Mouse (Mus musculus) CH12.LX (cell line): Measurements from ENCODE around the gene Dll3. TPM values are rescaled to one million over a fixed set of nuclear protein-coding genes. Genes with fewer than 3 reads are reported as not detected.

Experiments used
- DNase-seq: peaks from one replicate; pipeline ENCODE4 v3.0.0-alpha.2; 2013; ENCODE audit errors: extremely low read depth
- H3K27ac ChIP-seq: 2 replicates; pipeline ENCODE4 v1.5.1; 2012; ENCODE audit warnings: low read depth, mild to moderate bottlenecking, control low read depth, moderate library complexity; ENCODE audit not compliant: insufficient read depth
- H3K27me3 ChIP-seq: replicated peaks from 2 replicates; pipeline ENCODE3; 2012; ENCODE audit warnings: inconsistent platforms
- H3K36me3 ChIP-seq, 2 experiments: replicated peaks in 1 of 2; 2 replicates each; pipeline versions ENCODE3 to v1.6.1; 2012; ENCODE audit warnings: inconsistent platforms in 1 of 2, low read length in 1 of 2, mild to moderate bottlenecking in 1 of 2, mixed read lengths in 1 of 2, moderate library complexity in 1 of 2; ENCODE audit not compliant: control insufficient read depth in 1 of 2, insufficient read depth in 1 of 2
- H3K4me1 ChIP-seq, 2 experiments: 2 replicates each; pipeline ENCODE4 v1.6.1; 2012; ENCODE audit warnings: inconsistent platforms in 1 of 2, moderate library complexity in 1 of 2; ENCODE audit not compliant: insufficient read depth in 2 of 2, control insufficient read depth in 1 of 2
- H3K4me2 ChIP-seq: 2 replicates; pipeline ENCODE4 v1.6.1; 2012; ENCODE audit warnings: low read depth, mild to moderate bottlenecking, control low read depth; ENCODE audit not compliant: poor library complexity, insufficient read depth, severe bottlenecking
- H3K4me3 ChIP-seq, 3 experiments: fragments of 150-350 bp in 1 of 3; sonication (generic) in 1 of 3; replicated peaks in 1 of 3; 2 replicates each; pipeline versions ENCODE3 to v1.5.1; 2011 to 2012; ENCODE audit warnings: low read depth in 2 of 3, low read length in 2 of 3, mild to moderate bottlenecking in 2 of 3, moderate library complexity in 2 of 3, control low read depth in 1 of 3, improper control_type of control experiment in 1 of 3, inconsistent platforms in 1 of 3, mixed read lengths in 1 of 3; ENCODE audit not compliant: poor library complexity in 1 of 3
- H3K79me2 ChIP-seq: replicated peaks from 2 replicates; pipeline ENCODE4 v1.6.1; 2012; ENCODE audit warnings: mild to moderate bottlenecking, moderate library complexity; ENCODE audit not compliant: control insufficient read depth, poor library complexity, insufficient read depth, severe bottlenecking; ENCODE audit errors: extremely low read depth
- H3K9ac ChIP-seq: 2 replicates; pipeline ENCODE4 v1.6.1; 2012; ENCODE audit warnings: low read depth, mild to moderate bottlenecking, control low read depth, moderate library complexity; ENCODE audit not compliant: insufficient read depth
- H3K9me3 ChIP-seq: replicated peaks from 2 replicates; pipeline ENCODE3; 2012; ENCODE audit warnings: low read length, inconsistent platforms, mixed read lengths
- CHD1 ChIP-seq: IDR thresholded peaks from 2 replicates; pipeline ENCODE4 v1.6.1; 2012; ENCODE audit warnings: low read depth, low read length, improper control_type of control experiment, inconsistent platforms
- CTCF ChIP-seq, 2 experiments: IDR thresholded peaks in 1 of 2; conservative IDR thresholded peaks in 1 of 2; 2 replicates each; pipeline ENCODE4 v1.5.1; 2011 to 2012; ENCODE audit warnings: low read depth in 2 of 2, low read length in 2 of 2, improper control_type of control experiment in 1 of 2, inconsistent platforms in 1 of 2, mild to moderate bottlenecking in 1 of 2, moderate library complexity in 1 of 2
- E2F4 ChIP-seq: IDR thresholded peaks from 2 replicates; pipeline ENCODE4 v1.6.1; 2011; ENCODE audit warnings: low read depth, low read length, improper control_type of control experiment; ENCODE audit not compliant: insufficient replicate concordance
- ELF1 ChIP-seq: IDR thresholded peaks from 2 replicates; pipeline ENCODE4 v1.6.1; 2014; ENCODE audit warnings: low read depth, mild to moderate bottlenecking, inconsistent platforms, low read length, improper control_type of control experiment
- EP300 ChIP-seq: IDR thresholded peaks from 2 replicates; pipeline ENCODE4 v1.6.1; 2011; ENCODE audit warnings: low read length, improper control_type of control experiment
- GABPA ChIP-seq: IDR thresholded peaks from 2 replicates; pipeline ENCODE4 v1.6.1; 2012; ENCODE audit warnings: low read depth, low read length, improper control_type of control experiment, inconsistent platforms; ENCODE audit not compliant: insufficient replicate concordance
- IRF4 ChIP-seq: IDR thresholded peaks from 2 replicates; pipeline ENCODE4 v1.6.1; 2014; ENCODE audit warnings: low read depth, mild to moderate bottlenecking, inconsistent platforms, low read length, improper control_type of control experiment
- JUN ChIP-seq: IDR thresholded peaks from 2 replicates; pipeline ENCODE4 v1.6.1; 2011; ENCODE audit warnings: low read depth, mild to moderate bottlenecking, low read length, improper control_type of control experiment, moderate library complexity; ENCODE audit not compliant: insufficient read depth
- KAT2A ChIP-seq: IDR thresholded peaks from 2 replicates; pipeline ENCODE4 v1.6.1; 2012; ENCODE audit warnings: low read length, improper control_type of control experiment, inconsistent platforms; ENCODE audit not compliant: insufficient replicate concordance
- MAFK ChIP-seq: IDR thresholded peaks from 2 replicates; pipeline ENCODE4 v1.6.1; 2011; ENCODE audit warnings: low read length, improper control_type of control experiment; ENCODE audit not compliant: insufficient replicate concordance
- MAX ChIP-seq: IDR thresholded peaks from 2 replicates; pipeline ENCODE4 v1.6.1; 2011; ENCODE audit warnings: low read length, improper control_type of control experiment
- MAZ ChIP-seq: IDR thresholded peaks from 2 replicates; pipeline ENCODE4 v1.6.1; 2012; ENCODE audit warnings: low read depth, mild to moderate bottlenecking, inconsistent platforms, low read length, improper control_type of control experiment, moderate library complexity
- MEF2A ChIP-seq: IDR thresholded peaks from 2 replicates; pipeline ENCODE4 v1.6.1; 2014; ENCODE audit warnings: low read depth, mild to moderate bottlenecking, inconsistent platforms, low read length, improper control_type of control experiment, borderline replicate concordance
- MXI1 ChIP-seq: IDR thresholded peaks from 2 replicates; pipeline ENCODE4 v1.6.1; 2011; ENCODE audit warnings: mild to moderate bottlenecking, low read depth, low read length, improper control_type of control experiment
- NRF1 ChIP-seq: IDR thresholded peaks from 2 replicates; pipeline ENCODE4 v1.6.1; 2014; ENCODE audit warnings: low read depth, mild to moderate bottlenecking, inconsistent platforms, low read length, improper control_type of control experiment, moderate library complexity
- PAX5 ChIP-seq: IDR thresholded peaks from 2 replicates; pipeline ENCODE4 v1.6.1; 2012; ENCODE audit warnings: low read length, inconsistent platforms, mixed read lengths
- POLR2A ChIP-seq: IDR thresholded peaks from 2 replicates; pipeline ENCODE4 v1.6.1; 2011; ENCODE audit warnings: low read depth, mild to moderate bottlenecking, improper control_type of control experiment, low read length
- RCOR1 ChIP-seq: conservative IDR thresholded peaks from 2 replicates; pipeline ENCODE4 v1.6.1; 2012; ENCODE audit warnings: low read depth, mild to moderate bottlenecking, inconsistent platforms, low read length, improper control_type of control experiment
- SIN3A ChIP-seq: IDR thresholded peaks from 2 replicates; pipeline ENCODE4 v1.6.1; 2012; ENCODE audit warnings: low read length, improper control_type of control experiment, inconsistent platforms
- SMC3 ChIP-seq: IDR thresholded peaks from 2 replicates; pipeline ENCODE4 v1.6.1; 2011; ENCODE audit warnings: low read depth, low read length, improper control_type of control experiment
- TBP ChIP-seq: conservative IDR thresholded peaks from 2 replicates; pipeline ENCODE4 v1.6.1; 2011; ENCODE audit warnings: low read depth, low read length, improper control_type of control experiment
- TCF12 ChIP-seq: IDR thresholded peaks from 2 replicates; pipeline ENCODE4 v1.6.1; 2014; ENCODE audit warnings: low read depth, mild to moderate bottlenecking, inconsistent platforms, low read length, improper control_type of control experiment
- UBTF ChIP-seq: IDR thresholded peaks from 2 replicates; pipeline ENCODE4 v1.6.1; 2012; ENCODE audit warnings: low read depth, mild to moderate bottlenecking, inconsistent platforms, low read length, improper control_type of control experiment, moderate library complexity
- USF2 ChIP-seq: conservative IDR thresholded peaks from 2 replicates; pipeline ENCODE4 v1.6.1; 2011; ENCODE audit warnings: low read depth, low read length, improper control_type of control experiment
- ZKSCAN1 ChIP-seq: IDR thresholded peaks from 2 replicates; pipeline ENCODE4 v1.6.1; 2012; ENCODE audit warnings: low read depth, inconsistent platforms, low read length, improper control_type of control experiment, borderline replicate concordance
- ZMIZ1 ChIP-seq: IDR thresholded peaks from 2 replicates; pipeline ENCODE4 v1.6.1; 2012; ENCODE audit warnings: low read depth, mild to moderate bottlenecking, inconsistent platforms, low read length, improper control_type of control experiment
- ZNF384 ChIP-seq: IDR thresholded peaks from 2 replicates; pipeline ENCODE4 v1.6.1; 2012; ENCODE audit warnings: low read depth, low read length, improper control_type of control experiment, inconsistent platforms
- dilution Hi-C: fragments of 300-500 bp; cut with MboI; formaldehyde crosslinking; loops from 2 replicates; pipeline ENCODE4 v1.14.3; 2020; ENCODE audit warnings: low sequenced_read_pairs; ENCODE audit not compliant: extremely low pct_unique_long_range_greater_than_20kb, extremely low pct_ligation_motif_present
- in situ Hi-C: fragments of 300-500 bp; cut with MboI; formaldehyde crosslinking; loops from 3 replicates; pipeline ENCODE4 v1.14.3; 2019; ENCODE audit warnings: low sequenced_read_pairs, low pct_ligation_motif_present, low pct_unique_long_range_greater_than_20kb, mixed read lengths
- polyA plus RNA-seq: library from polyadenylated mRNA; unstranded; fragments of >175 nt; gene quantifications from 2 replicates; pipeline ENCODE4 v1.2.1, GENCODE M21; 2012; ENCODE audit warnings: low read depth; ENCODE audit not compliant: insufficient read length
- total RNA-seq, 2 experiments: library from RNA; depleted of rRNA; stranded (reverse); fragments of 300-350 nt in 1 of 2; fragments of >200 nt in 1 of 2; gene quantifications; 2 replicates each; pipeline ENCODE4 v1.2.3; 2012 to 2014

The Dll3 gene
- total and polyA plus RNA-seq, 3 experiments = 0.11 to 0.29 TPM; not detected in 1

- peak; percentile 78 for TF ChIP-seq TCF12
- TF ChIP-seq RCOR1 = no peak
- no peak for TF ChIP-seq ZNF384
- TF ChIP-seq MEF2A = peak; percentile 40; the same call in 1 of the 2 replicates
- TF ChIP-seq ZKSCAN1 = no peak
- TF ChIP-seq GABPA = no peak; the same call in 1 of the 2 replicates
- no peak for TF ChIP-seq USF2
- 0 out of 2 replicates have a peak, but pooled peaks have one; percentile 36 for TF ChIP-seq MAX
- no peak for TF ChIP-seq MAZ
- no peak for TF ChIP-seq MAFK
- peak; percentile 86 for TF ChIP-seq NRF1
- TF ChIP-seq TBP = peak; percentile 72; the same call in 1 of the 2 replicates
- TF ChIP-seq MXI1 = peak; percentile 70
Measured at GRCm38 (mm10) chr7:28338108-28338998, 36.3 kb upstream of the Dll3 start, which contains the start of gene Supt5 (continued).

- Histone ChIP-seq H3K4me1 (peaks cover 9 to 23% of the 10 kb centered on the region in 2 experiments), H3K79me2 (peaks cover 67% of the 10 kb centered on the region), H3K4me3 (no peak overlapping the region), H3K27ac (no peak overlapping the region), H3K4me2 (no peak overlapping the region), H3K9me3 (no peaks in the 10 kb centered on the region), H3K9ac (no peak overlapping the region), H3K36me3 (peaks cover 38 to 52% of the 10 kb centered on the region in 2 experiments), H3K27me3 (no peaks in the 10 kb centered on the region)
- TF ChIP-seq MAX = no peak
- in situ Hi-C loops (no loop called here), dilution Hi-C loops (no loop called here)
- DNase-seq = no peak
Measured at GRCm38 (mm10) chr7:28335471-28335870, 33.4 kb upstream of the Dll3 start.

GRCm38 (mm10) chr7:28334534-28334933 lies 32.5 kb upstream of the Dll3 start:
- TF ChIP-seq CTCF (conservative IDR thresholded peaks at IDR 0.05 in 1 of 2, IDR thresholded peaks at IDR 0.05 in 1 of 2; ENCODE audit: low read depth in 2 of 2, low read length in 2 of 2) (no peak), MEF2A (no peak), ZMIZ1 (no peak), ZKSCAN1 (no peak), POLR2A (no peak), CHD1 (no peak), TBP (no peak), PAX5 (no peak), NRF1 (no peak), SMC3 (no peak), ELF1 (no peak), KAT2A (no peak), UBTF (no peak), SIN3A (no peak), TCF12 (no peak), MAFK (no peak), JUN (no peak), EP300 (no peak), IRF4 (no peak), E2F4 (no peak)
- no peak overlapping the region for H3K4me3 ChIP-seq
- DNase-seq = no peak
- H3K9ac ChIP-seq = no peak overlapping the region
- peaks cover 67% of the 10 kb centered on the region for H3K79me2 ChIP-seq
- no peaks in the 10 kb centered on the region for H3K9me3 ChIP-seq
- no peak overlapping the region for H3K27ac ChIP-seq
- H3K27me3 ChIP-seq = no peaks in the 10 kb centered on the region
- dilution Hi-C loops (no loop called here), in situ Hi-C loops (no loop called here)
- peaks cover 47 to 61% of the 10 kb centered on the region in 2 experiments for H3K36me3 ChIP-seq
- H3K4me2 ChIP-seq = no peak overlapping the region
- H3K4me1 ChIP-seq = peaks cover 9 to 23% of the 10 kb centered on the region in 2 experiments
